Mouse (Mus musculus) heart, embryonic 11.5 days (tissue): ENCODE data around the gene Ctf1. TPM values are rescaled to one million over a fixed set of nuclear protein-coding genes. Genes with fewer than 3 reads are reported as not detected.
A peak's percentile ranks its signal among the peaks of the same experiment; 100 is the strongest.

Source experiments
- ATAC-seq: fragments of 200-750 bp; cut with Nextera tagmentation; replicated peaks from 2 replicates; pipeline ENCODE4 v1.8.0; 2017; ENCODE audit warnings: moderate library complexity; ENCODE audit not compliant: insufficient number of reproducible peaks, low FRiP score, low TSS enrichment
- H3K27ac ChIP-seq: fragments of 300-500 bp; sonication (generic); 2 replicates; pipeline ENCODE4 v1.5.1; 2014; ENCODE audit warnings: mild to moderate bottlenecking, low read depth, low read length
- H3K27me3 ChIP-seq: fragments of 300-500 bp; sonication (generic); 2 replicates; pipeline ENCODE4 v1.6.1; 2014; ENCODE audit warnings: mild to moderate bottlenecking, low read length, mixed read lengths; ENCODE audit not compliant: control insufficient read depth, insufficient read depth
- H3K36me3 ChIP-seq: fragments of 300-500 bp; sonication (generic); 2 replicates; pipeline ENCODE4 v1.6.1; 2014; ENCODE audit warnings: mild to moderate bottlenecking, low read length, moderate library complexity, mixed read lengths; ENCODE audit not compliant: control insufficient read depth, insufficient read depth
- H3K4me1 ChIP-seq: fragments of 300-500 bp; sonication (generic); 2 replicates; pipeline ENCODE4 v1.6.1; 2014; ENCODE audit warnings: low read length; ENCODE audit not compliant: control insufficient read depth, insufficient read depth
- H3K4me2 ChIP-seq: fragments of 300-500 bp; sonication (generic); 2 replicates; pipeline ENCODE4 v1.6.1; 2014; ENCODE audit warnings: mild to moderate bottlenecking, moderate library complexity
- H3K4me3 ChIP-seq: fragments of 300-500 bp; sonication (generic); 2 replicates; pipeline ENCODE4 v1.5.1; 2014; ENCODE audit warnings: low read depth, low read length
- H3K9ac ChIP-seq: fragments of 300-500 bp; sonication (generic); 2 replicates; pipeline ENCODE4 v1.6.1; 2014; ENCODE audit warnings: mild to moderate bottlenecking, low read depth, low read length, moderate library complexity
- H3K9me3 ChIP-seq: fragments of 300-500 bp; sonication (generic); replicated peaks from 2 replicates; pipeline ENCODE4 v1.6.1; 2016; ENCODE audit warnings: low read length; ENCODE audit not compliant: control insufficient read depth
- WGBS: fragments of 180-500 bp; shearing (Covaris S2); extraction: QIAGEN DNeasy Blood & Tissue Kit; methylation state at CpG from one replicate; pipeline ENCODE4 v1.1.7; 2014; ENCODE audit not compliant: insufficient replicate concordance; 5-methylcytosine and 5-hydroxymethylcytosine counted together
- polyA plus RNA-seq: library from polyadenylated mRNA; unstranded; fragments of >200 nt; fragmentation: Nextera tagmentation; extraction: Ambion mirVana; gene quantifications from 2 replicates; pipeline ENCODE4 v1.2.1, GENCODE M21; 2014

The Ctf1 gene
- polyA plus RNA-seq, 1 experiment from 2014 or later = 4.7 TPM

- H3K27ac ChIP-seq = no peak overlapping the region
- no peak for ATAC-seq
- H3K9ac ChIP-seq = no peak overlapping the region
- WGBS = 78% methylated on average over 6 of the region's 6 CpGs
- peaks cover 8% of the 10 kb centered on the region; the same call in 1 of the 2 replicates for H3K36me3 ChIP-seq
- no peak overlapping the region for H3K4me2 ChIP-seq
- no peaks in the 10 kb centered on the region for H3K9me3 ChIP-seq
- peaks cover 13% of the 10 kb centered on the region for H3K4me1 ChIP-seq
- H3K27me3 ChIP-seq = no peaks in the 10 kb centered on the region
- H3K4me3 ChIP-seq = no peak overlapping the region
Measured at GRCm38 (mm10) chr7:127704598-127704997, 7.9 kb upstream of the Ctf1 start.

GRCm38 (mm10) chr7:127705706-127706105, 6.8 kb upstream of the Ctf1 start:
- Histone ChIP-seq H3K4me3 (no peak overlapping the region), H3K27me3 (no peaks in the 10 kb centered on the region), H3K36me3 (peaks cover 8% of the 10 kb centered on the region; the same call in 1 of the 2 replicates), H3K9me3 (no peaks in the 10 kb centered on the region), H3K4me2 (no peak overlapping the region), H3K27ac (no peak overlapping the region), H3K4me1 (peaks cover 13% of the 10 kb centered on the region), H3K9ac (no peak overlapping the region)
- WGBS = 71% methylated on average over 4 of the region's 4 CpGs
- no peak for ATAC-seq

- 27% methylated on average over 22 of the region's 22 CpGs for WGBS
- ATAC-seq = no peak
- H3K27me3 ChIP-seq = no peaks in the 10 kb centered on the region
- peak overlapping the region; percentile 87 for H3K9ac ChIP-seq
- H3K36me3 ChIP-seq = peaks cover 8% of the 10 kb centered on the region; the same call in 1 of the 2 replicates
- peaks cover 16% of the 10 kb centered on the region for H3K4me1 ChIP-seq
- H3K4me3 ChIP-seq = peak overlapping the region; percentile 71
- peak overlapping the region; percentile 93; the same call in 1 of the 2 replicates for H3K27ac ChIP-seq
- H3K9me3 ChIP-seq = no peaks in the 10 kb centered on the region
- H3K4me2 ChIP-seq = peak overlapping the region; percentile 75
Measured at GRCm38 (mm10) chr7:127707045-127707956, 5.2 kb upstream of the Ctf1 start.

- Histone ChIP-seq H3K36me3 (peaks cover 4% of the 10 kb centered on the region; the same call in 1 of the 2 replicates), H3K9ac (peak overlapping the region; percentile 87), H3K9me3 (no peaks in the 10 kb centered on the region), H3K4me3 (peak overlapping the region; percentile 71), H3K4me2 (peak overlapping the region; percentile 75), H3K27ac (peak overlapping the region; percentile 93), H3K4me1 (peaks cover 22% of the 10 kb centered on the region), H3K27me3 (no peaks in the 10 kb centered on the region)
- ATAC-seq = 0 out of 2 replicates have a peak, but pooled peaks have one; percentile 1
- WGBS = 0% methylated on average over 5 of the region's 5 CpGs
Measured at GRCm38 (mm10) chr7:127707957-127708206, 4.7 kb upstream of the Ctf1 start.

GRCm38 (mm10) chr7:127708207-127709078, 4.1 kb upstream of the Ctf1 start, which contains the start of gene Bcl7c:
Gene Bcl7c, minus strand, starts transcription at chr7:127708933.
- no peaks in the 10 kb centered on the region for H3K27me3 ChIP-seq

GRCm38 (mm10) chr7:127709261-127709979, 3.1 kb upstream of the Ctf1 start:
- peaks cover 22% of the 10 kb centered on the region for H3K4me1 ChIP-seq
- H3K27ac ChIP-seq = no peak overlapping the region
- H3K4me2 ChIP-seq = peak overlapping the region; percentile 75
- H3K36me3 ChIP-seq = 0 out of 2 replicates have a peak, but pooled peaks cover 2% of the 10 kb centered on the region
- peak overlapping the region; percentile 87; the same call in 1 of the 2 replicates for H3K9ac ChIP-seq
- peak overlapping the region; percentile 71 for H3K4me3 ChIP-seq
- no peak for ATAC-seq
- H3K27me3 ChIP-seq = no peaks in the 10 kb centered on the region
- 70% methylated on average over 5 of the region's 5 CpGs for WGBS
- H3K9me3 ChIP-seq = no peaks in the 10 kb centered on the region

More at GRCm38 (mm10) chr7:127708207-127709078, 4.1 kb upstream of the Ctf1 start, which contains the start of gene Bcl7c:
- H3K4me1 ChIP-seq = peaks cover 22% of the 10 kb centered on the region
- H3K4me3 ChIP-seq = peak within 1 kb of the TSS; percentile 71
- H3K36me3 ChIP-seq = 0 out of 2 replicates have a peak, but pooled peaks cover 4% of the 10 kb centered on the region
- peak; percentile 87 for ATAC-seq
- H3K9ac ChIP-seq = peak within 1 kb of the TSS; percentile 87
- whole genome bisulfite sequencing = under 1% methylated on average over 71 of the region's 90 CpGs
- peak within 1 kb of the TSS; percentile 75 for H3K4me2 ChIP-seq
- no peaks in the 10 kb centered on the region for H3K9me3 ChIP-seq
- H3K27ac ChIP-seq = peak within 1 kb of the TSS; percentile 93

GRCm38 (mm10) chr7:127711031-127711430, 1.5 kb upstream of the Ctf1 start:
- Histone ChIP-seq H3K4me1 (peaks cover 22% of the 10 kb centered on the region), H3K9me3 (no peaks in the 10 kb centered on the region), H3K9ac (no peak overlapping the region), H3K36me3 (no peaks in the 10 kb centered on the region), H3K4me3 (no peak overlapping the region), H3K27ac (no peak overlapping the region), H3K4me2 (no peak overlapping the region), H3K27me3 (no peaks in the 10 kb centered on the region; the same call in 1 of the 2 replicates)
- WGBS = 92% methylated on average over 3 of the region's 3 CpGs
- no peak for ATAC-seq

GRCm38 (mm10) chr7:127711456-127711855, 1.1 kb upstream of the Ctf1 start:
- H3K4me1 ChIP-seq = peaks cover 22% of the 10 kb centered on the region
- ATAC-seq = no peak
- H3K4me2 ChIP-seq = no peak overlapping the region
- no peaks in the 10 kb centered on the region for H3K9me3 ChIP-seq
- H3K9ac ChIP-seq = no peak overlapping the region
- 80% methylated on average over 3 of the region's 3 CpGs for whole genome bisulfite sequencing
- no peaks in the 10 kb centered on the region for H3K36me3 ChIP-seq
- no peaks in the 10 kb centered on the region; the same call in 1 of the 2 replicates for H3K27me3 ChIP-seq
- H3K4me3 ChIP-seq = no peak overlapping the region
- H3K27ac ChIP-seq = no peak overlapping the region
